Mouse (Mus musculus): ENCODE results near the gene Hspb6.
A peak's percentile ranks its signal among the peaks of the same experiment; 100 is the strongest.

The Hspb6 gene

GRCm38 (mm10) chr7:30552102-30553020, at the start of gene Hspb6, which contains the start of gene Proser3:
Gene Hspb6 (plus strand): TSS chr7:30552178.
Gene Proser3 (minus strand): TSS chr7:30552299.
- DNase-seq = peak; percentile 97 to 98

- no peak for DNase-seq
Measured at GRCm38 (mm10) chr7:30508061-30508460, 43.9 kb upstream of the Hspb6 start.

GRCm38 (mm10) chr7:30515003-30515760, 36.8 kb upstream of the Hspb6 start:
- DNase-seq = no peak

GRCm38 (mm10) chr7:30518325-30518724, 33.7 kb upstream of the Hspb6 start:
- no peak for DNase-seq

GRCm38 (mm10) chr7:30520396-30520795, 31.6 kb upstream of the Hspb6 start:
- DNase-seq = peak; percentile 42 to 63

- no peak for DNase-seq
Measured at GRCm38 (mm10) chr7:30520856-30521255, 31.1 kb upstream of the Hspb6 start.

- peak; percentile 51 to 61 for DNase-seq
Measured at GRCm38 (mm10) chr7:30522871-30523270, 29.1 kb upstream of the Hspb6 start.

GRCm38 (mm10) chr7:30524487-30524886, 27.5 kb upstream of the Hspb6 start:
- DNase-seq = no peak

- DNase-seq = peak; percentile 43 to 63
Measured at GRCm38 (mm10) chr7:30525954-30526353, 26.0 kb upstream of the Hspb6 start.

- DNase-seq = peak in 1 of 2 experiments; percentile 35
Measured at GRCm38 (mm10) chr7:30526399-30526798, 25.6 kb upstream of the Hspb6 start.

GRCm38 (mm10) chr7:30526981-30527380, 25.0 kb upstream of the Hspb6 start:
- no peak for DNase-seq

GRCm38 (mm10) chr7:30531291-30531815, 20.6 kb upstream of the Hspb6 start:
- DNase-seq = no peak

GRCm38 (mm10) chr7:30532931-30533330, 19.0 kb upstream of the Hspb6 start:
- peak; percentile 64 to 72 for DNase-seq

- no peak for DNase-seq
Measured at GRCm38 (mm10) chr7:30533941-30534632, 17.9 kb upstream of the Hspb6 start.

GRCm38 (mm10) chr7:30534633-30535577, 17.1 kb upstream of the Hspb6 start, which contains the start of gene Arhgap33:
Gene Arhgap33 (minus strand): TSS chr7:30535060.
- peak; percentile 97 to 98 for DNase-seq

- DNase-seq = no peak
Measured at GRCm38 (mm10) chr7:30540572-30540971, 11.4 kb upstream of the Hspb6 start.

GRCm38 (mm10) chr7:30544327-30544726, 7.7 kb upstream of the Hspb6 start:
- no peak for DNase-seq

GRCm38 (mm10) chr7:30549880-30550279, 2.1 kb upstream of the Hspb6 start:
- DNase-seq = no peak

GRCm38 (mm10) chr7:30550603-30551002, 1.4 kb upstream of the Hspb6 start:
- no peak for DNase-seq

- DNase-seq = no peak
Measured at GRCm38 (mm10) chr7:30551445-30552101, 405 bp upstream of the Hspb6 start.
